Mouse (Mus musculus) heart, adult 10 weeks (tissue): ENCODE data around the gene B3galt1. TPM values are rescaled to one million over a fixed set of nuclear protein-coding genes. Genes with fewer than 3 reads are reported as not detected.

ENCODE experiments used
- polyA plus RNA-seq: library from polyadenylated mRNA; stranded (reverse); fragments of 350-450 nt; fragmentation: Illumina TruSeq; extraction: RNeasy Lipid Tissue Mini Kit (QIAGEN cat#74804); gene quantifications from one replicate; pipeline ENCODE4 v1.2.3, GENCODE M21; 2014; ENCODE audit warnings: low read depth, low replicate concordance

B3galt1 gene
- 2.1 TPM for polyA plus RNA-seq

GRCm38 (mm10) chr2:67565480-67566331 lies at the start of gene B3galt1:
B3galt1 (plus strand) TSS chr2:67565871.

Other genes starting within 250 kb of the B3galt1 start
- gene Gm21830, start 152.1 kb upstream of the B3galt1 start, polyA plus RNA-seq: not detected
- gene Gm26727, start 132.7 kb upstream of the B3galt1 start, polyA plus RNA-seq: not detected
- 94.7 TPM for gene Xirp2, start 119.9 kb upstream of the B3galt1 start, polyA plus RNA-seq